Mouse (Mus musculus): Measurements from ENCODE around the gene Uqcrq. TPM values are rescaled to one million over a fixed set of nuclear protein-coding genes. Genes with fewer than 3 reads are reported as not detected.
A peak's percentile ranks its signal among the peaks of the same experiment; 100 is the strongest.

Gene Uqcrq
- polyA plus RNA-seq, 1 experiment from 2014 or later: 1,424 TPM

GRCm38 (mm10) chr11:53425711-53426255 is 4.8 kb downstream of the Uqcrq start:
- whole genome bisulfite sequencing: 78% methylated on average over 6 of the region's 6 CpGs
- peaks cover 30% of the 10 kb centered on the region for H3K36me3 ChIP-seq (ENCODE audit: control insufficient read depth, insufficient read depth, low read length)
- ATAC-seq (ENCODE audit: insufficient number of reproducible peaks, insufficient read depth, low FRiP score, low read depth): no peak
- no peaks in the 10 kb centered on the region for H3K27me3 ChIP-seq (ENCODE audit: control insufficient read depth, insufficient read depth, low read length)
- no peak overlapping the region for H3K4me3 ChIP-seq (ENCODE audit: control insufficient read depth in 1 of 2, insufficient read depth in 1 of 2, low read depth in 1 of 2, low read length in 2 of 2)
- H3K27ac ChIP-seq (replicated peaks in 1 of 2; ENCODE audit: control insufficient read depth in 1 of 2, insufficient read depth in 1 of 2, low read depth in 2 of 2, low read length in 2 of 2): peak overlapping the region in 1 of 2 experiments; percentile 10; a peak in 1 of 4 replicates
- H3K9me3 ChIP-seq (ENCODE audit: control insufficient read depth, low read length): no peaks in the 10 kb centered on the region
- no peak overlapping the region for H3K4me2 ChIP-seq (ENCODE audit: low read length)
- peaks cover 5 to 26% of the 10 kb centered on the region in 2 experiments; a peak in 3 of 4 replicates for H3K4me1 ChIP-seq (ENCODE audit: control insufficient read depth in 2 of 2, insufficient read depth in 2 of 2, low read length in 2 of 2)
- H3K9ac ChIP-seq (ENCODE audit: low read length): no peak overlapping the region

- ATAC-seq (ENCODE audit: insufficient number of reproducible peaks, insufficient read depth, low FRiP score, low read depth): no peak
- no peaks in the 10 kb centered on the region for H3K9me3 ChIP-seq (ENCODE audit: control insufficient read depth, low read length)
- H3K4me3 ChIP-seq (ENCODE audit: control insufficient read depth in 1 of 2, insufficient read depth in 1 of 2, low read depth in 1 of 2, low read length in 2 of 2): no peak overlapping the region
- H3K27ac ChIP-seq (replicated peaks in 1 of 2; ENCODE audit: control insufficient read depth in 1 of 2, insufficient read depth in 1 of 2, low read depth in 2 of 2, low read length in 2 of 2): peak overlapping the region; percentile 10 to 24; a peak in 2 of 4 replicates
- 28% methylated on average over 3 of the region's 3 CpGs for WGBS
- H3K4me2 ChIP-seq (ENCODE audit: low read length): no peak overlapping the region
- H3K9ac ChIP-seq (ENCODE audit: low read length): no peak overlapping the region; the same call in 1 of the 2 replicates
- peaks cover 5 to 26% of the 10 kb centered on the region in 2 experiments; a peak in 3 of 4 replicates for H3K4me1 ChIP-seq (ENCODE audit: control insufficient read depth in 2 of 2, insufficient read depth in 2 of 2, low read length in 2 of 2)
- H3K27me3 ChIP-seq (ENCODE audit: control insufficient read depth, insufficient read depth, low read length): no peaks in the 10 kb centered on the region
- H3K36me3 ChIP-seq (ENCODE audit: control insufficient read depth, insufficient read depth, low read length): peaks cover 33% of the 10 kb centered on the region
These were observed 5.4 kb downstream of the Uqcrq start for GRCm38 (mm10) chr11:53425251-53425650.

- Histone ChIP-seq H3K27me3 (ENCODE audit: control insufficient read depth, insufficient read depth, low read length) (no peaks in the 10 kb centered on the region), H3K4me2 (ENCODE audit: low read length) (no peak overlapping the region), H3K4me1 (ENCODE audit: control insufficient read depth in 2 of 2, insufficient read depth in 2 of 2, low read length in 2 of 2) (peaks cover 5 to 23% of the 10 kb centered on the region in 2 experiments; a peak in 3 of 4 replicates), H3K9me3 (ENCODE audit: control insufficient read depth, low read length) (no peaks in the 10 kb centered on the region), H3K9ac (ENCODE audit: low read length) (no peak overlapping the region; the same call in 1 of the 2 replicates), H3K36me3 (ENCODE audit: control insufficient read depth, insufficient read depth, low read length) (peaks cover 38% of the 10 kb centered on the region), H3K27ac (replicated peaks in 1 of 2; ENCODE audit: control insufficient read depth in 1 of 2, insufficient read depth in 1 of 2, low read depth in 2 of 2, low read length in 2 of 2) (peak overlapping the region; percentile 10 to 24; a peak in 2 of 4 replicates), H3K4me3 (ENCODE audit: control insufficient read depth in 1 of 2, insufficient read depth in 1 of 2, low read depth in 1 of 2, low read length in 2 of 2) (no peak overlapping the region)
- ATAC-seq (ENCODE audit: insufficient number of reproducible peaks, insufficient read depth, low FRiP score, low read depth): no peak
- 64% methylated on average over 2 of the region's 2 CpGs for WGBS
These were observed 5.8 kb downstream of the Uqcrq start for GRCm38 (mm10) chr11:53424826-53425225.

- 62% methylated on average over 4 of the region's 4 CpGs for WGBS
- H3K4me3 ChIP-seq (ENCODE audit: control insufficient read depth in 1 of 2, insufficient read depth in 1 of 2, low read depth in 1 of 2, low read length in 2 of 2): no peak within 1 kb of the TSS
These were observed 7.6 kb downstream of the Uqcrq start, which contains the start of gene Leap2 for GRCm38 (mm10) chr11:53423036-53423435. TSS of gene Leap2 (minus strand) at chr11:53423170.

GRCm38 (mm10) chr11:53418048-53418447 is 12.6 kb downstream of the Uqcrq start:
- no peak overlapping the region for H3K4me2 ChIP-seq (ENCODE audit: low read length)
- no peaks in the 10 kb centered on the region for H3K9me3 ChIP-seq (ENCODE audit: control insufficient read depth, low read length)
- H3K9ac ChIP-seq (ENCODE audit: low read length): no peak overlapping the region
- no peaks in the 10 kb centered on the region; a peak in 1 of 4 replicates for H3K4me1 ChIP-seq (ENCODE audit: control insufficient read depth in 2 of 2, insufficient read depth in 2 of 2, low read length in 2 of 2)
- no peak overlapping the region for H3K27ac ChIP-seq (replicated peaks in 1 of 2; ENCODE audit: control insufficient read depth in 1 of 2, insufficient read depth in 1 of 2, low read depth in 2 of 2, low read length in 2 of 2)
- H3K36me3 ChIP-seq (ENCODE audit: control insufficient read depth, insufficient read depth, low read length): peaks cover 88% of the 10 kb centered on the region
- H3K4me3 ChIP-seq (ENCODE audit: control insufficient read depth in 1 of 2, insufficient read depth in 1 of 2, low read depth in 1 of 2, low read length in 2 of 2): no peak overlapping the region
- no peak for ATAC-seq (ENCODE audit: insufficient number of reproducible peaks, insufficient read depth, low FRiP score, low read depth)
- H3K27me3 ChIP-seq (ENCODE audit: control insufficient read depth, insufficient read depth, low read length): no peaks in the 10 kb centered on the region

More at GRCm38 (mm10) chr11:53423036-53423435, 7.6 kb downstream of the Uqcrq start, which contains the start of gene Leap2:
- Histone ChIP-seq H3K4me2 (ENCODE audit: low read length) (no peak within 1 kb of the TSS), H3K9ac (ENCODE audit: low read length) (no peak within 1 kb of the TSS), H3K27me3 (ENCODE audit: control insufficient read depth, insufficient read depth, low read length) (no peaks in the 10 kb centered on the region), H3K4me1 (ENCODE audit: control insufficient read depth in 2 of 2, insufficient read depth in 2 of 2, low read length in 2 of 2) (peaks cover 5 to 17% of the 10 kb centered on the region in 2 experiments; a peak in 3 of 4 replicates), H3K36me3 (ENCODE audit: control insufficient read depth, insufficient read depth, low read length) (peaks cover 44% of the 10 kb centered on the region), H3K27ac (replicated peaks in 1 of 2; ENCODE audit: control insufficient read depth in 1 of 2, insufficient read depth in 1 of 2, low read depth in 2 of 2, low read length in 2 of 2) (no peak within 1 kb of the TSS), H3K9me3 (ENCODE audit: control insufficient read depth, low read length) (no peaks in the 10 kb centered on the region)
- ATAC-seq (ENCODE audit: insufficient number of reproducible peaks, insufficient read depth, low FRiP score, low read depth): no peak

GRCm38 (mm10) chr11:53413871-53414270 is 16.8 kb downstream of the Uqcrq start:
- H3K36me3 ChIP-seq (ENCODE audit: control insufficient read depth, insufficient read depth, low read length): peaks cover 99% of the 10 kb centered on the region
- WGBS: 93% methylated on average over 4 of the region's 4 CpGs

GRCm38 (mm10) chr11:53411738-53412137 is 18.9 kb downstream of the Uqcrq start:
- H3K4me2 ChIP-seq (ENCODE audit: low read length): no peak overlapping the region
- H3K9me3 ChIP-seq (ENCODE audit: control insufficient read depth, low read length): no peaks in the 10 kb centered on the region
- H3K36me3 ChIP-seq (ENCODE audit: control insufficient read depth, insufficient read depth, low read length): peaks cover 99% of the 10 kb centered on the region
- no peak overlapping the region for H3K9ac ChIP-seq (ENCODE audit: low read length)
- no peak overlapping the region for H3K4me3 ChIP-seq (ENCODE audit: control insufficient read depth in 1 of 2, insufficient read depth in 1 of 2, low read depth in 1 of 2, low read length in 2 of 2)
- no peak overlapping the region for H3K27ac ChIP-seq (replicated peaks in 1 of 2; ENCODE audit: control insufficient read depth in 1 of 2, insufficient read depth in 1 of 2, low read depth in 2 of 2, low read length in 2 of 2)
- no peak for ATAC-seq (ENCODE audit: insufficient number of reproducible peaks, insufficient read depth, low FRiP score, low read depth)
- H3K4me1 ChIP-seq (ENCODE audit: control insufficient read depth in 2 of 2, insufficient read depth in 2 of 2, low read length in 2 of 2): no peaks in the 10 kb centered on the region
- H3K27me3 ChIP-seq (ENCODE audit: control insufficient read depth, insufficient read depth, low read length): no peaks in the 10 kb centered on the region

More at GRCm38 (mm10) chr11:53413871-53414270, 16.8 kb downstream of the Uqcrq start:
- Histone ChIP-seq H3K4me2 (ENCODE audit: low read length) (no peak overlapping the region), H3K4me1 (ENCODE audit: control insufficient read depth in 2 of 2, insufficient read depth in 2 of 2, low read length in 2 of 2) (no peaks in the 10 kb centered on the region), H3K9ac (ENCODE audit: low read length) (no peak overlapping the region), H3K4me3 (ENCODE audit: control insufficient read depth in 1 of 2, insufficient read depth in 1 of 2, low read depth in 1 of 2, low read length in 2 of 2) (no peak overlapping the region), H3K27ac (replicated peaks in 1 of 2; ENCODE audit: control insufficient read depth in 1 of 2, insufficient read depth in 1 of 2, low read depth in 2 of 2, low read length in 2 of 2) (no peak overlapping the region), H3K9me3 (ENCODE audit: control insufficient read depth, low read length) (no peaks in the 10 kb centered on the region), H3K27me3 (ENCODE audit: control insufficient read depth, insufficient read depth, low read length) (no peaks in the 10 kb centered on the region)
- ATAC-seq (ENCODE audit: insufficient number of reproducible peaks, insufficient read depth, low FRiP score, low read depth): no peak

- Histone ChIP-seq H3K4me1 (ENCODE audit: control insufficient read depth in 2 of 2, insufficient read depth in 2 of 2, low read length in 2 of 2) (no peaks in the 10 kb centered on the region), H3K9ac (ENCODE audit: low read length) (no peak overlapping the region), H3K27me3 (ENCODE audit: control insufficient read depth, insufficient read depth, low read length) (no peaks in the 10 kb centered on the region), H3K27ac (replicated peaks in 1 of 2; ENCODE audit: control insufficient read depth in 1 of 2, insufficient read depth in 1 of 2, low read depth in 2 of 2, low read length in 2 of 2) (no peak overlapping the region), H3K36me3 (ENCODE audit: control insufficient read depth, insufficient read depth, low read length) (peaks cover 95% of the 10 kb centered on the region), H3K4me3 (ENCODE audit: control insufficient read depth in 1 of 2, insufficient read depth in 1 of 2, low read depth in 1 of 2, low read length in 2 of 2) (no peak overlapping the region), H3K4me2 (ENCODE audit: low read length) (no peak overlapping the region), H3K9me3 (ENCODE audit: control insufficient read depth, low read length) (no peaks in the 10 kb centered on the region)
- no peak for ATAC-seq (ENCODE audit: insufficient number of reproducible peaks, insufficient read depth, low FRiP score, low read depth)
- WGBS: 77% methylated on average over 1 of the region's 1 CpGs
These were observed 27.0 kb downstream of the Uqcrq start for GRCm38 (mm10) chr11:53403638-53404037.
